Mouse (Mus musculus): ENCODE data around the gene Pkn1. TPM values are rescaled to one million over a fixed set of nuclear protein-coding genes. Genes with fewer than 3 reads are reported as not detected.
A peak's percentile ranks its signal among the peaks of the same experiment; 100 is the strongest.

Pkn1 gene
- polyA plus RNA-seq, 1 experiment from 2014 or later, result 25.1 TPM

GRCm38 (mm10) chr8:83739711-83740468 lies 40.9 kb upstream of the Pkn1 start:
- H3K27ac ChIP-seq (ENCODE audit: low read depth, low read length), result no peak overlapping the region
- H3K4me1 ChIP-seq (ENCODE audit: control insufficient read depth, insufficient read depth, low read length), result peaks cover 3% of the 10 kb centered on the region; the same call in 1 of the 2 replicates
- H3K4me3 ChIP-seq (ENCODE audit: low read depth, low read length), result no peak overlapping the region; the same call in 1 of the 2 replicates

GRCm38 (mm10) chr8:83738949-83739710 lies 40.2 kb upstream of the Pkn1 start:
- no peak overlapping the region for H3K9ac ChIP-seq (replicated peaks; ENCODE audit: low read depth, low read length)
- no peaks in the 10 kb centered on the region for H3K9me3 ChIP-seq (ENCODE audit: control insufficient read depth, low read length)
- no peak for ATAC-seq (ENCODE audit: low read depth)
- H3K36me3 ChIP-seq (ENCODE audit: control insufficient read depth, insufficient read depth, low read length), result no peaks in the 10 kb centered on the region
- H3K4me1 ChIP-seq (ENCODE audit: control insufficient read depth, insufficient read depth, low read length), result peaks cover 3% of the 10 kb centered on the region; the same call in 1 of the 2 replicates
- WGBS, result 77% methylated on average over 10 of the region's 10 CpGs
- H3K4me3 ChIP-seq (ENCODE audit: low read depth, low read length), result no peak overlapping the region
- H3K4me2 ChIP-seq (ENCODE audit: low read depth, low read length), result no peak overlapping the region; the same call in 1 of the 2 replicates
- H3K27ac ChIP-seq (ENCODE audit: low read depth, low read length), result no peak overlapping the region
- peaks cover 8% of the 10 kb centered on the region for H3K27me3 ChIP-seq (ENCODE audit: control insufficient read depth, insufficient read depth, low read length)

More at GRCm38 (mm10) chr8:83739711-83740468, 40.9 kb upstream of the Pkn1 start:
- Histone ChIP-seq H3K9me3 (ENCODE audit: control insufficient read depth, low read length) (no peaks in the 10 kb centered on the region), H3K36me3 (ENCODE audit: control insufficient read depth, insufficient read depth, low read length) (no peaks in the 10 kb centered on the region), H3K4me2 (ENCODE audit: low read depth, low read length) (peak overlapping the region; percentile 14; the same call in 1 of the 2 replicates), H3K27me3 (ENCODE audit: control insufficient read depth, insufficient read depth, low read length) (peaks cover 8% of the 10 kb centered on the region), H3K9ac (replicated peaks; ENCODE audit: low read depth, low read length) (0 out of 2 replicates have a peak overlapping the region, but pooled peaks have one; percentile 16)
- no peak for ATAC-seq (ENCODE audit: low read depth)
- WGBS, result 44% methylated on average over 8 of the region's 8 CpGs

- no peak overlapping the region for H3K27ac ChIP-seq (ENCODE audit: low read depth, low read length)
- H3K4me1 ChIP-seq (ENCODE audit: control insufficient read depth, insufficient read depth, low read length), result peaks cover 3% of the 10 kb centered on the region; the same call in 1 of the 2 replicates
- H3K9me3 ChIP-seq (ENCODE audit: control insufficient read depth, low read length), result no peaks in the 10 kb centered on the region
- ATAC-seq (ENCODE audit: low read depth), result no peak
- H3K4me3 ChIP-seq (ENCODE audit: low read depth, low read length), result no peak overlapping the region
- H3K36me3 ChIP-seq (ENCODE audit: control insufficient read depth, insufficient read depth, low read length), result no peaks in the 10 kb centered on the region
- peaks cover 8% of the 10 kb centered on the region for H3K27me3 ChIP-seq (ENCODE audit: control insufficient read depth, insufficient read depth, low read length)
- WGBS, result 74% methylated on average over 4 of the region's 4 CpGs
- H3K4me2 ChIP-seq (ENCODE audit: low read depth, low read length), result peak overlapping the region; percentile 1; the same call in 1 of the 2 replicates
- H3K9ac ChIP-seq (replicated peaks; ENCODE audit: low read depth, low read length), result no peak overlapping the region
These were observed 39.0 kb upstream of the Pkn1 start for GRCm38 (mm10) chr8:83737852-83738562.

- peaks cover 8% of the 10 kb centered on the region for H3K27me3 ChIP-seq (ENCODE audit: control insufficient read depth, insufficient read depth, low read length)
- no peak overlapping the region for H3K27ac ChIP-seq (ENCODE audit: low read depth, low read length)
- H3K4me1 ChIP-seq (ENCODE audit: control insufficient read depth, insufficient read depth, low read length), result peaks cover 3% of the 10 kb centered on the region; the same call in 1 of the 2 replicates
- H3K9me3 ChIP-seq (ENCODE audit: control insufficient read depth, low read length), result no peaks in the 10 kb centered on the region
- H3K4me3 ChIP-seq (ENCODE audit: low read depth, low read length), result no peak overlapping the region
- WGBS, result 84% methylated on average over 4 of the region's 4 CpGs
- no peak overlapping the region for H3K4me2 ChIP-seq (ENCODE audit: low read depth, low read length)
- no peak for ATAC-seq (ENCODE audit: low read depth)
- H3K9ac ChIP-seq (replicated peaks; ENCODE audit: low read depth, low read length), result no peak overlapping the region
- H3K36me3 ChIP-seq (ENCODE audit: control insufficient read depth, insufficient read depth, low read length), result no peaks in the 10 kb centered on the region
These were observed 38.4 kb upstream of the Pkn1 start for GRCm38 (mm10) chr8:83737346-83737745.

- no peaks in the 10 kb centered on the region for H3K36me3 ChIP-seq (ENCODE audit: control insufficient read depth, insufficient read depth, low read length)
- no peak overlapping the region for H3K9ac ChIP-seq (replicated peaks; ENCODE audit: low read depth, low read length)
- H3K4me2 ChIP-seq (ENCODE audit: low read depth, low read length), result no peak overlapping the region
- ATAC-seq (ENCODE audit: low read depth), result no peak
- no peak overlapping the region for H3K27ac ChIP-seq (ENCODE audit: low read depth, low read length)
- H3K4me3 ChIP-seq (ENCODE audit: low read depth, low read length), result no peak overlapping the region
- H3K27me3 ChIP-seq (ENCODE audit: control insufficient read depth, insufficient read depth, low read length), result peaks cover 8% of the 10 kb centered on the region
- no peaks in the 10 kb centered on the region for H3K9me3 ChIP-seq (ENCODE audit: control insufficient read depth, low read length)
- H3K4me1 ChIP-seq (ENCODE audit: control insufficient read depth, insufficient read depth, low read length), result peaks cover 3% of the 10 kb centered on the region; the same call in 1 of the 2 replicates
- WGBS, result 90% methylated on average over 4 of the region's 4 CpGs
These were observed 37.7 kb upstream of the Pkn1 start for GRCm38 (mm10) chr8:83736681-83737080.

GRCm38 (mm10) chr8:83732919-83733318 lies 33.9 kb upstream of the Pkn1 start:
- no peaks in the 10 kb centered on the region for H3K4me1 ChIP-seq (ENCODE audit: control insufficient read depth, insufficient read depth, low read length)
- no peak overlapping the region for H3K27ac ChIP-seq (ENCODE audit: low read depth, low read length)
- H3K36me3 ChIP-seq (ENCODE audit: control insufficient read depth, insufficient read depth, low read length), result no peaks in the 10 kb centered on the region
- no peaks in the 10 kb centered on the region for H3K9me3 ChIP-seq (ENCODE audit: control insufficient read depth, low read length)
- no peak overlapping the region for H3K4me2 ChIP-seq (ENCODE audit: low read depth, low read length)
- ATAC-seq (ENCODE audit: low read depth), result no peak
- no peak overlapping the region for H3K4me3 ChIP-seq (ENCODE audit: low read depth, low read length)
- 84% methylated on average over 6 of the region's 6 CpGs for WGBS
- no peaks in the 10 kb centered on the region; the same call in 1 of the 2 replicates for H3K27me3 ChIP-seq (ENCODE audit: control insufficient read depth, insufficient read depth, low read length)
- no peak overlapping the region for H3K9ac ChIP-seq (replicated peaks; ENCODE audit: low read depth, low read length)

- Histone ChIP-seq H3K9ac (replicated peaks; ENCODE audit: low read depth, low read length) (no peak overlapping the region), H3K4me1 (ENCODE audit: control insufficient read depth, insufficient read depth, low read length) (no peaks in the 10 kb centered on the region), H3K27me3 (ENCODE audit: control insufficient read depth, insufficient read depth, low read length) (no peaks in the 10 kb centered on the region), H3K4me2 (ENCODE audit: low read depth, low read length) (no peak overlapping the region), H3K36me3 (ENCODE audit: control insufficient read depth, insufficient read depth, low read length) (no peaks in the 10 kb centered on the region), H3K27ac (ENCODE audit: low read depth, low read length) (no peak overlapping the region), H3K4me3 (ENCODE audit: low read depth, low read length) (no peak overlapping the region), H3K9me3 (ENCODE audit: control insufficient read depth, low read length) (no peaks in the 10 kb centered on the region)
- no peak for ATAC-seq (ENCODE audit: low read depth)
- 67% methylated on average over 5 of the region's 5 CpGs for WGBS
These were observed 32.9 kb upstream of the Pkn1 start for GRCm38 (mm10) chr8:83731906-83732305.

GRCm38 (mm10) chr8:83729009-83729807 lies 30.2 kb upstream of the Pkn1 start:
- no peak overlapping the region for H3K27ac ChIP-seq (ENCODE audit: low read depth, low read length)
- 86% methylated on average over 11 of the region's 11 CpGs for WGBS
- H3K9me3 ChIP-seq (ENCODE audit: control insufficient read depth, low read length), result no peaks in the 10 kb centered on the region
- no peak overlapping the region for H3K4me3 ChIP-seq (ENCODE audit: low read depth, low read length)
- no peak overlapping the region for H3K9ac ChIP-seq (replicated peaks; ENCODE audit: low read depth, low read length)
- H3K4me2 ChIP-seq (ENCODE audit: low read depth, low read length), result no peak overlapping the region
- H3K4me1 ChIP-seq (ENCODE audit: control insufficient read depth, insufficient read depth, low read length), result no peaks in the 10 kb centered on the region
- ATAC-seq (ENCODE audit: low read depth), result no peak
- H3K36me3 ChIP-seq (ENCODE audit: control insufficient read depth, insufficient read depth, low read length), result peaks cover 13% of the 10 kb centered on the region; the same call in 1 of the 2 replicates
- no peaks in the 10 kb centered on the region for H3K27me3 ChIP-seq (ENCODE audit: control insufficient read depth, insufficient read depth, low read length)

All from neural tube, embryonic 14.5 days (tissue).